Mouse (Mus musculus): ENCODE results near the gene Adamts9.

Adamts9 gene

DNA sequence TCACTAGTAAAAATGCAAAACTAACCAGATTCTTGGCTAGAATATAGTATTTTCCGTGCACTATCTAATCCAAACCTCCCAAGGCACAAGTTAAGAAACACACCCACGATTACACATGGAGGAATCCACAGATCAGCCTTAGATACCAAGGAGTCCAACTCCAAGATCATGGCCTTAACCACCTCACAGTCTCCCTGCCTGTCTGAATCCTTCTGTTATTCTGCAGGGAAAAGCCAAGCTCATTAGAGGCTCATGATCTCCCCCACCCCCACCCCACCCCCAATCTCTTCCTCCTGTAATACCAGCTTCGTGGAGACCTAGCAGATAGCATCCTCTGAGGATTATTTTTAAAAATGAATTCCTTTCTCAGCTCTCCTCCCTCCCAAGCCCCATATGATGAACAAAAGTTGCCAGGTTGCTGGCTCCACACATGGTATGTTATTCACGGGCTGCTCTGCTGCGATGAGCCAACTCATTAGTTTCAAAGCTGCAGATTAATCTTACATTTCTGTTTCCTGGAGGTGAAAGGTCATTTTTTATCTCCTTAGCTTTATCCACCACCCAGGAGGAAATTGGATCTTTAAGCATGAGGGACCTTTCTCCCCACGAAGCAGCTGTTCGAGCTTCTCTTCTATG is 215.8 kb downstream of the Adamts9 start:
- in situ Hi-C loops (cut with MboI, MseI) = no loop called here

DNA sequence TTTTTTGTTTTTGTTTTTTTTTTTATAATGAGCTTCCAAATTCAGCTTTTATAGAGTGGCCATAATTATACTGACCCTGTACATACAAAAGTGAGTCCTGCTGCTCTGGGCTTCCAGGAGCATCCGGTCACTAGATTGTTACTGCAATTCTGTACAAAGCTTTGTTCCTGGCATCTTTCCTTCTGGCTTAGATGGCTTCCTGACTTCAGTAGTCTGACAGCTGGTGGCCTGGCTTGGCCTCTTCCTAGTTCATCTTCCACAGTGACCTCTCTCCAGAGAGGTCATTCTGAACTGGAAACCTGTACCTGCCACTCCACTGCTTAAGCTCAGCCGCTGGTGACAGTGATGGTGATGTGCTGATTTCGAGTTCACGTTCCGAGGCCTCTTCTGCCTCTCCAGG is 217.2 kb downstream of the Adamts9 start:
- in situ Hi-C loops (cut with MboI, MseI) = no loop called here

DNA sequence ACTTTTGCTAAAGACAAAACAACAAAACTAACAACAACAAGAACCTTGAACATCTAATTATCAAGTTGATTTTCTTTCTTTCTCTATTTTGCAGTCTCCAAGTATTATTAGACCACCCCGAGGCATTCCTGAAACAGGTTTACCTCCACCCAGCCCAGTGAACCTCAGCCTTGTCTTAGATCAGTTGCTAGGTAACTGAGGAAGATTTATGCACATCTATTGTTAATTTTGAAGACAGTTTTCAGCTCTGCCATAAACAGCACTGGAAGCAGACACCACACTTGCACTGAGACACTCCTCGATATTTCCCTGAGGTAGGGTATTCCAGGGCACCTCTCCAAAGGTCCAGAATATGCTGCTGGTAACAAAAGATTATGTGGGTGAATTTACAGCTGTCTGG is 218.9 kb downstream of the Adamts9 start:
- in situ Hi-C loops (cut with MboI, MseI) = no loop called here
